Mouse (Mus musculus) kidney, postnatal 10 days (tissue): ENCODE measurements at regions not wholly inside any gene's neighbourhood (a gene's known extent, or its start where the extent isn't known, plus 50 kb on each side); places are given as distances from the start of the nearest gene placed in this dataset.
A peak's percentile ranks its signal among the peaks of the same experiment; 100 is the strongest.

ENCODE experiments used
- DNase-seq: peaks from one replicate; pipeline ENCODE4 v3.0.0; 2021; ENCODE audit warnings: mixed read lengths

GRCm38 (mm10) chr5:118504170-118504569 lies 56.3 kb upstream of the Med13l start:
- DNase-seq: peak; percentile 29

GRCm38 (mm10) chr5:118504926-118505325 lies 55.6 kb upstream of the Med13l start:
- DNase-seq: no peak

- no peak for DNase-seq
Observed at GRCm38 (mm10) chr5:118509871-118510270, 50.6 kb upstream of the Med13l start.
